Mouse (Mus musculus): ENCODE measurements around the gene Rap1gap. TPM values are rescaled to one million over a fixed set of nuclear protein-coding genes. Genes with fewer than 3 reads are reported as not detected.

The Rap1gap gene
- polyA plus RNA-seq, 1 experiment from 2014 or later, result 4.4 TPM

- peaks cover 5% of the 10 kb centered on the region; the same call in 1 of the 2 replicates for H3K4me1 ChIP-seq (ENCODE audit: control insufficient read depth, low read depth, low read length)
- H3K36me3 ChIP-seq (ENCODE audit: control insufficient read depth, insufficient read depth), result peaks cover 37% of the 10 kb centered on the region
- H3K4me3 ChIP-seq (ENCODE audit: low read depth, low read length), result no peak overlapping the region
- H3K27me3 ChIP-seq (ENCODE audit: control insufficient read depth, insufficient read depth, low read depth, low read length), result no peaks in the 10 kb centered on the region
- 59% methylated on average over 5 of the region's 5 CpGs for WGBS (ENCODE audit: insufficient replicate concordance)
- H3K9ac ChIP-seq (ENCODE audit: low read depth, low read length), result no peak overlapping the region
- no peak for ATAC-seq (ENCODE audit: low read depth)
- no peaks in the 10 kb centered on the region for H3K9me3 ChIP-seq (replicated peaks; ENCODE audit: control insufficient read depth, low read length)
- H3K4me2 ChIP-seq (ENCODE audit: low read depth, low read length), result no peak overlapping the region
- H3K27ac ChIP-seq (ENCODE audit: low read length), result peak overlapping the region; percentile 49
These were observed 23.0 kb upstream of the Rap1gap start for GRCm38 (mm10) chr4:137641556-137641955.

GRCm38 (mm10) chr4:137642101-137642500 lies 22.4 kb upstream of the Rap1gap start:
- peaks cover 5% of the 10 kb centered on the region; the same call in 1 of the 2 replicates for H3K4me1 ChIP-seq (ENCODE audit: control insufficient read depth, low read depth, low read length)
- H3K36me3 ChIP-seq (ENCODE audit: control insufficient read depth, insufficient read depth), result peaks cover 39% of the 10 kb centered on the region
- peak overlapping the region; percentile 54 for H3K27ac ChIP-seq (ENCODE audit: low read length)
- 60% methylated on average over 2 of the region's 2 CpGs for WGBS (ENCODE audit: insufficient replicate concordance)
- H3K9me3 ChIP-seq (replicated peaks; ENCODE audit: control insufficient read depth, low read length), result no peaks in the 10 kb centered on the region
- H3K4me2 ChIP-seq (ENCODE audit: low read depth, low read length), result no peak overlapping the region
- ATAC-seq (ENCODE audit: low read depth), result peak; percentile 45
- H3K9ac ChIP-seq (ENCODE audit: low read depth, low read length), result no peak overlapping the region
- H3K4me3 ChIP-seq (ENCODE audit: low read depth, low read length), result no peak overlapping the region
- H3K27me3 ChIP-seq (ENCODE audit: control insufficient read depth, insufficient read depth, low read depth, low read length), result no peaks in the 10 kb centered on the region

- ATAC-seq (ENCODE audit: low read depth), result no peak
- no peaks in the 10 kb centered on the region for H3K9me3 ChIP-seq (replicated peaks; ENCODE audit: control insufficient read depth, low read length)
- no peak overlapping the region for H3K9ac ChIP-seq (ENCODE audit: low read depth, low read length)
- 69% methylated on average over 2 of the region's 2 CpGs for WGBS (ENCODE audit: insufficient replicate concordance)
- H3K36me3 ChIP-seq (ENCODE audit: control insufficient read depth, insufficient read depth), result peaks cover 33% of the 10 kb centered on the region
- no peaks in the 10 kb centered on the region for H3K27me3 ChIP-seq (ENCODE audit: control insufficient read depth, insufficient read depth, low read depth, low read length)
- H3K4me1 ChIP-seq (ENCODE audit: control insufficient read depth, low read depth, low read length), result peaks cover 5% of the 10 kb centered on the region
- H3K4me3 ChIP-seq (ENCODE audit: low read depth, low read length), result no peak overlapping the region
- H3K27ac ChIP-seq (ENCODE audit: low read length), result no peak overlapping the region
- no peak overlapping the region for H3K4me2 ChIP-seq (ENCODE audit: low read depth, low read length)
These were observed 21.1 kb upstream of the Rap1gap start for GRCm38 (mm10) chr4:137643459-137643858.

- Histone ChIP-seq H3K4me3 (ENCODE audit: low read depth, low read length) (no peak overlapping the region), H3K9ac (ENCODE audit: low read depth, low read length) (no peak overlapping the region), H3K36me3 (ENCODE audit: control insufficient read depth, insufficient read depth) (peaks cover 38% of the 10 kb centered on the region), H3K4me2 (ENCODE audit: low read depth, low read length) (no peak overlapping the region), H3K9me3 (replicated peaks; ENCODE audit: control insufficient read depth, low read length) (no peaks in the 10 kb centered on the region), H3K27ac (ENCODE audit: low read length) (no peak overlapping the region), H3K4me1 (ENCODE audit: control insufficient read depth, low read depth, low read length) (peaks cover 5% of the 10 kb centered on the region), H3K27me3 (ENCODE audit: control insufficient read depth, insufficient read depth, low read depth, low read length) (no peaks in the 10 kb centered on the region)
- no peak for ATAC-seq (ENCODE audit: low read depth)
These were observed 18.3 kb upstream of the Rap1gap start for GRCm38 (mm10) chr4:137646262-137646661.

GRCm38 (mm10) chr4:137647648-137648047 lies 16.9 kb upstream of the Rap1gap start:
- Histone ChIP-seq H3K4me2 (ENCODE audit: low read depth, low read length) (no peak overlapping the region), H3K9me3 (replicated peaks; ENCODE audit: control insufficient read depth, low read length) (no peaks in the 10 kb centered on the region), H3K4me1 (ENCODE audit: control insufficient read depth, low read depth, low read length) (peaks cover 2% of the 10 kb centered on the region), H3K36me3 (ENCODE audit: control insufficient read depth, insufficient read depth) (peaks cover 39% of the 10 kb centered on the region), H3K4me3 (ENCODE audit: low read depth, low read length) (no peak overlapping the region), H3K9ac (ENCODE audit: low read depth, low read length) (no peak overlapping the region), H3K27me3 (ENCODE audit: control insufficient read depth, insufficient read depth, low read depth, low read length) (no peaks in the 10 kb centered on the region), H3K27ac (ENCODE audit: low read length) (no peak overlapping the region)
- WGBS (ENCODE audit: insufficient replicate concordance), result 73% methylated on average over 6 of the region's 6 CpGs
- ATAC-seq (ENCODE audit: low read depth), result no peak

- no peak overlapping the region for H3K9ac ChIP-seq (ENCODE audit: low read depth, low read length)
- no peak overlapping the region for H3K27ac ChIP-seq (ENCODE audit: low read length)
- 84% methylated on average over 9 of the region's 9 CpGs for WGBS (ENCODE audit: insufficient replicate concordance)
- no peaks in the 10 kb centered on the region; the same call in none of the 2 replicates for H3K4me1 ChIP-seq (ENCODE audit: control insufficient read depth, low read depth, low read length)
- peaks cover 44% of the 10 kb centered on the region for H3K36me3 ChIP-seq (ENCODE audit: control insufficient read depth, insufficient read depth)
- no peak overlapping the region for H3K4me3 ChIP-seq (ENCODE audit: low read depth, low read length)
- H3K9me3 ChIP-seq (replicated peaks; ENCODE audit: control insufficient read depth, low read length), result no peaks in the 10 kb centered on the region
- no peak for ATAC-seq (ENCODE audit: low read depth)
- H3K27me3 ChIP-seq (ENCODE audit: control insufficient read depth, insufficient read depth, low read depth, low read length), result no peaks in the 10 kb centered on the region
- H3K4me2 ChIP-seq (ENCODE audit: low read depth, low read length), result no peak overlapping the region
These were observed 16.3 kb upstream of the Rap1gap start for GRCm38 (mm10) chr4:137648230-137648629.

- ATAC-seq (ENCODE audit: low read depth), result peak; percentile 75
- WGBS (ENCODE audit: insufficient replicate concordance), result 67% methylated on average over 5 of the region's 5 CpGs
These were observed 13.6 kb upstream of the Rap1gap start for GRCm38 (mm10) chr4:137650912-137651311.

GRCm38 (mm10) chr4:137652835-137653346 lies 11.6 kb upstream of the Rap1gap start:
- ATAC-seq (ENCODE audit: low read depth), result peak; percentile 65
- Histone ChIP-seq H3K4me1 (ENCODE audit: control insufficient read depth, low read depth, low read length) (no peaks in the 10 kb centered on the region; the same call in 1 of the 2 replicates), H3K36me3 (ENCODE audit: control insufficient read depth, insufficient read depth) (peaks cover 42% of the 10 kb centered on the region), H3K4me3 (ENCODE audit: low read depth, low read length) (no peak overlapping the region), H3K9ac (ENCODE audit: low read depth, low read length) (no peak overlapping the region), H3K27me3 (ENCODE audit: control insufficient read depth, insufficient read depth, low read depth, low read length) (no peaks in the 10 kb centered on the region), H3K27ac (ENCODE audit: low read length) (no peak overlapping the region), H3K4me2 (ENCODE audit: low read depth, low read length) (no peak overlapping the region), H3K9me3 (replicated peaks; ENCODE audit: control insufficient read depth, low read length) (no peaks in the 10 kb centered on the region)
- WGBS (ENCODE audit: insufficient replicate concordance), result 81% methylated on average over 5 of the region's 5 CpGs

More at GRCm38 (mm10) chr4:137650912-137651311, 13.6 kb upstream of the Rap1gap start:
- no peaks in the 10 kb centered on the region for H3K27me3 ChIP-seq (ENCODE audit: control insufficient read depth, insufficient read depth, low read depth, low read length)
- peaks cover 45% of the 10 kb centered on the region for H3K36me3 ChIP-seq (ENCODE audit: control insufficient read depth, insufficient read depth)
- H3K9me3 ChIP-seq (replicated peaks; ENCODE audit: control insufficient read depth, low read length), result no peaks in the 10 kb centered on the region
- no peaks in the 10 kb centered on the region; the same call in none of the 2 replicates for H3K4me1 ChIP-seq (ENCODE audit: control insufficient read depth, low read depth, low read length)
- no peak overlapping the region for H3K4me3 ChIP-seq (ENCODE audit: low read depth, low read length)
- no peak overlapping the region for H3K4me2 ChIP-seq (ENCODE audit: low read depth, low read length)
- H3K27ac ChIP-seq (ENCODE audit: low read length), result peak overlapping the region; percentile 38; the same call in 1 of the 2 replicates
- H3K9ac ChIP-seq (ENCODE audit: low read depth, low read length), result no peak overlapping the region

- Histone ChIP-seq H3K27ac (ENCODE audit: low read length) (no peak overlapping the region), H3K4me1 (ENCODE audit: control insufficient read depth, low read depth, low read length) (no peaks in the 10 kb centered on the region; the same call in 1 of the 2 replicates), H3K27me3 (ENCODE audit: control insufficient read depth, insufficient read depth, low read depth, low read length) (no peaks in the 10 kb centered on the region), H3K36me3 (ENCODE audit: control insufficient read depth, insufficient read depth) (peaks cover 33% of the 10 kb centered on the region), H3K9me3 (replicated peaks; ENCODE audit: control insufficient read depth, low read length) (no peaks in the 10 kb centered on the region), H3K4me2 (ENCODE audit: low read depth, low read length) (no peak overlapping the region), H3K9ac (ENCODE audit: low read depth, low read length) (no peak overlapping the region), H3K4me3 (ENCODE audit: low read depth, low read length) (no peak overlapping the region)
- ATAC-seq (ENCODE audit: low read depth), result no peak
- 84% methylated on average over 18 of the region's 18 CpGs for WGBS (ENCODE audit: insufficient replicate concordance)
These were observed 9.1 kb upstream of the Rap1gap start for GRCm38 (mm10) chr4:137655241-137656031.
